Mouse (Mus musculus) layer of hippocampus, postnatal 36 days (tissue): Measurements from ENCODE around the gene Acot7. TPM values are rescaled to one million over a fixed set of nuclear protein-coding genes. Genes with fewer than 3 reads are reported as not detected.
A peak's percentile ranks its signal among the peaks of the same experiment; 100 is the strongest.

ENCODE experiments used
- DNase-seq, 2 experiments: peaks; one replicate each; pipeline ENCODE4 v3.0.0; 2022
- total RNA-seq, 2 experiments: library from RNA; stranded (reverse); gene quantifications; 2 replicates each; pipeline ENCODE4 v1.2.3; 2021

Gene Acot7
- total RNA-seq, 2 experiments from 2014 or later = 331 to 345 TPM

DNA sequence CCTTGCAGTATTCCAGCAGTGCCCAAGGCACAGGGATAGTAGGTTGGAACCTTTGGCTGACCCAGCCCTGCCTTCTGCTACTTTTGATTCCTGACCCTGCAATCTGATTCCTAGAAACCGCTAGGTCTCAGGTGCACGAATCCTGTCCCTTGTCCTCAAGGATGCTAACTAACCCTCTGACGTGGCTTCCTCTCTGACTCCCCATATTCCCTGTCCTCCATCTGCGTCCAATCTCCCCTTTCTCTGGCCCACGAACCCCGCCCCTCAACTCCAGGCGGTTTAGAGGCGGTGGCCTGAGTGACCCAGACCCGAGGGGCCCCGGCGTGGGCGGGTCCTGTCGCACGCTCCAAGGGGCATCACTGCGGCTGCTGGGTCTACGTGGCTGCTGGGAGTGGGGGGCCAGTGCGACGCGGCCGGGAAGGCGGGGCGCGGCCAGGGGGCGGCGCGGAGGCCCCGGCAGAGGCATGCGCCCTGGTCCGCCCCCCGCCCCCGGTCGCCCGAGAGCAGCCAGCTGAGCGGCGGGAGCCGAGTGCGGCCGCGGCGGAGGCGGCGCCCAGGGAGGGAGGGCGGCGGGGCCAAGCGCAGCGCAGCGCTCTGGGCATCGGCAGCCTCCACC, 95.8 kb downstream of the Acot7 start, which contains the start of gene Gpr153:
Gpr153 (plus strand) TSS at position 612 of the 616 bp plus-strand sequence.
- DNase-seq = no peak

DNA sequence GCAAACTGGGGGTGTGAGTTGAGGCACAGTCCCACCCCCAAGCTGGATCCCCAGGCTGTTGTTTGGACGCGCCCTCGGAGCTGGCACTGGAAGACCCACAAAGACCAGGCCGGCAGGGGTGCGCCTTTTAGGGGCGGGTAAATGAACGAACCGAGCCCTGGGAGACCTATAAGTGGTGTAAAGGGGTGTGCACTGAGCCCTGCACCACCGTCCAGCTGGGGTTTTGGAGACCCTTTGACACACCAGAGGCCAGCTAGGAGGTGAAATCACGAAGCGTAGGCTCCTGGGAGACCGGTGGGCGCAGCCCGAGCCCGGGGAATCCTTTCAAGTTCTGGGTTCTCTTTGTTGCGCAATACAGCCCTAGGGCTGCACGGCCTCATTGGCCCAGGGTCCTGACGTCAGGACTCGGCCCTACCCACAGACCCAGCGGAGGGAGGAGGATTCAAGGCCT, 96.8 kb downstream of the Acot7 start:
- DNase-seq = no peak

DNA sequence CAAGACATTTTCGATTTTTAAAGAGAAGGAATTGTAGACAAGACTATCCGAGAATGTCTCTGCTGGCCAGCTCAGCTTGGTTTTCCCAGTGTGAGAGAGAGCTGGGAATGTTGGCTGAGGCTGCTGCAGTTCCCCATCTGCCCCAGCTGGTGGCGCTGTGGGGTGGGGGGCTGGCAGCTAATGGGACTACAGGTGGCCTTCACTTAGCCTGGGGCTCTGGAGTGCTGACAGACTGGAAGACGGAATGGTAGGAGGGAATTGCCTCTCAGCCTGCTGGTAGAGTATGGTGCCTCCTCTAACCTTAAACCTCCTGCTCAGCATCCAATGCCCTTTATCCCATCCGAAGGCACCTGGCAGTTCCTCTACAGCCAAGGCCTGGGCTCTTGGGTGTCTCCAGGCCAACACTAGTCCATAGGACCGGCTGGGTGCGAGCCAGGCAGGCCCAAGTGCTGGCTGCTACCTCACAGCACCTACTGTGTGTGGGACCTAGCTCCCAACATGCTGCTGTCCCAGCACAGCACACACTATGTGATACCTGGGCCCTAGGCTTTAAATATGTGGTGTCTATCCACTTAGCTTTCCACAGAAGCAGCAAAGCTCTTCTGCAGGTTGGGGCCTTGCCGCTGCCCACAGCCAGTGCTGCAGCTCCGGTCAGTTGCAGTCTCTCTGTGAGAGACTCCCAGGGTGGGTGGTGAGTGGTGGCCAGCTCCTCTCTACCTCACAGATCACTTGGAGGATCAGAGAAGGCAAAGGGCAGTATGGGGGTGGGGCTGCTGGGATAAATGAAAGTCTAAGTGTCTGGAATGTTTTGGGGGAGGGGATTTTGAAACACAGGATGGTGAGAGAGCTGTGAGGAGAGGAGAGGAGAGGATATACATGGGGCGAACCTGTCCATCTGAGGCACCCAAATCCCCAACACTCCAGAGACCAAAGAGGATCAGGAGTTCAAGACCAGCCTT, 98.7 kb downstream of the Acot7 start:
- DNase-seq = no peak

DNA sequence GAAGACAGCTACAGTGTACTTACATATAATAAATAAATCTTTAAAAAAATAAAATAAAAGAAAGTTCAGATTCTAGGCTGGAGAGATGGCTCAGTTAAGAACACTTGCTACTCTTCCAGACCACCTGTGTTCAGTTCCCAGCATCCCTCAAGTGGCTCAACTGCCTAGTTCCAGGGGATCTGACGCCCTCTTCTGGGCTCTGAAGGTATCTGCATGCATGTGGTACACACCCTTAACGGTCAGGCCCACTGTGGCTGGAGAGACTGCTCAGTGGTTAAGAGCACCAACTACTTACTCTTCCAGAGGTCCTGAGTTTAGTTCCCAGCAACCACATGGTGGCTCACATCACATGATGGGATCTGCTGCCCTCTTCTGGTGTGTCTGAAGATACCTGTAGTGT, 100.0 kb downstream of the Acot7 start:
- DNase-seq = no peak

DNA sequence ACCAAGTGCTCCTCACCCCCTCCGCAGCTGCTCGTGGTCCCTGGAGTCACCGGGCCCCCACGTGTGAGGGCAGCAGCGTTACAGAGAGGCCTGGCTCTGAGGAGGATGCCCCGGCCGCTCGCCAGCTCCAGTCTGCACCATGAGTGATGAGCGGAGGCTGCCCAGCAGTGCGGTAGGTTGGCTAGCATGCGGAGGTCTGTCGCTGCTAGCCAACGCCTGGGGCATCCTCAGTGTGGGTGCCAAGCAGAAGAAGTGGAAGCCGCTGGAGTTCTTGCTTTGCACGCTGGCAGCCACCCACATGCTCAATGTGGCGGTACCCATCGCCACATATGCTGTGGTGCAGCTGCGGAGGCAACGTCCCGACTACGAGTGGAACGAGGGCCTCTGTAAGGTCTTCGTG, 101.1 kb downstream of the Acot7 start:
- no peak for DNase-seq

DNA sequence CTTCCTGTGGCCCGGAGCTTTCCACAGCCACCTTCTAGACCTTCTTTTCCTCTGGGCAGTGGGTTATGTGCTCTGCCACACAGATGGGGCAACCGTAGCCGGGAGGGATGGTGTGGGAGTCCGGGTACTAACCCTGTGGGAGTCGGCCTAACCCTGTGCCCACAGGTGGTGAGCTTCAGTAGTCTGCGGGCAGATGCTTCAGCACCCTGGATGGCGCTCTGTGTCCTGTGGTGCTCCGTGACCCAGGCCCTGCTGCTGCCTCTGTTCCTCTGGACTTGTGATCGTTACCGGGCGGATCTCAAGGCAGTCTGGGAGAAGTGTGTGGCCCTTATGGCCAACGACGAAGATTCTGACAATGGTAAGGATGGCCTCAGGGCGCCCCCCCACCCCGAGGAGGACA, 103.7 kb downstream of the Acot7 start:
- DNase-seq = no peak

DNA sequence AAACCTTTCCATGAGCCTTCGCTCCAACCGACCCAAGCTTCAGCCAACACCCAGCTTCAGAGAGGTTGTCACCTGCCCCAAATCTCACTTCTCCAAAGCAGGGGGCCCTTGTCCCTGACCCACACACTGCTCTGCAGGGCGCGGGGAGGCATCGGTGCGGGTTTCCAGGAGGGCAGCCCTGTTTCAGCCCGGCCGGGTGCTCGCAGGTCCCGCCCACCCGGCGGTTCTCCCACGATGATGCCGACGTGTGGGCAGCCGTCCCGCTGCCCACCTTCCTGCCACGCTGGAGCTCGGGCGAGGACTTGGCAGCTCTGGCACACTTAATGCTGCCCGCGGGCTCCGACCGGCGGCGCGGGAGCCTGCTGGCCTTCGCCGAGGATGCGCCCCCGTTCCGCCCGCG, 104.8 kb downstream of the Acot7 start:
- DNase-seq = no peak

DNA sequence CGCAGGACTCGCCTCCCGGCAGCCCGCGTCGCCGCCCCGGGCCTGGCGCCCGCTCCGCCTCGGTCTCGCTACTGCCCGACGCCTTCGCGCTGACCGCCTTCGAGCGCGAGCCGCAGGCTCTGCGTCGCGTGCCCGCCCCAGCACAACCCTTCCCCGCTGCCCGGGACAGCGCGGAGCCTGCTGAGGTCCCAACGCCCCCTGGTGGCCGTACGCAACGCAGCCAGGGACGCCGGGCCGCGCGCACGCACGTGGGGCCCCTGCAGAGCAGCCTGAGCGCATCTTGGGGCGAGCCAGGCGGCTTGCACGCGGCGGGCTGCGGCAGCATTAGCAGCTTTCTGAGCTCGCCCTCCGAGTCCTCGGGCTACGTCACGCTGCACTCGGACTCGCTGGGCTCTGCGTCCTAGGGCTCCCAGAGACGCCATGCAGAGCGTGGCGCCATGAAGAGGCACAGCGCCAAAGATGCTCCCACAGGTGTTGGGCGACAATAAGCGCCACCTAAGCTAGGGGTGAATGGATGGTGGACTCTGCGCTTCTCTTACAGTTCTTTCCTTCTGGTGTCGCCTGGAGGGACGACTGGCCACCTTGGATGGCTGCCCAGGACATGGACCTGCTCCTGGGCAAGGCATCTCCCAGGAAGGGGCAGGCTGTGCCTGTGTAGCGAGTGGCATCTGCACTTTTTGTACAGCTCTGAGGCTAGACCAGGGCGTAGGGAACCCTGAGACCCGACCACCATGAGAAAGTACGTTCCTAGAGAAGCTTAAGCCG, 105.4 kb downstream of the Acot7 start:
- DNase-seq = peak; percentile 82 to 83

DNA sequence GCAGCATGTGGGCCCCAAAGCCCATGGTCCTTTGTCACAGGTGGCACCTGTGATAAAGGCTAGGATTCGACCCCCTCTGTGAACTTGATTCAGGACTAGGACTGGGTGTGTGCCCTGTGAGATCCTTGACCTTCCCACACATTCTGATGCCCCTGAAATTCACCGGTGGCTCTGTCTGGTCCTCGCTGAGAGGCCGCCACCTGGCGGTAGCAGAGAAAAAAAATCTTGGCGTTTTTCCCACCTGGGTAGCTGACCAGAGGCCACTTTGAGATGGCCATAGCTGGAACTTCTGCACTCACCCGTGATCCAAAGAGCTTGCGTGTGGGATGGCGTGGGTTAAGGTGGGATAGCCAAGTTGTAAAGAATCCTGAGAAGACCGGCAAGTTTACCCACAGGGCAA, 107.6 kb downstream of the Acot7 start:
- no peak for DNase-seq

DNA sequence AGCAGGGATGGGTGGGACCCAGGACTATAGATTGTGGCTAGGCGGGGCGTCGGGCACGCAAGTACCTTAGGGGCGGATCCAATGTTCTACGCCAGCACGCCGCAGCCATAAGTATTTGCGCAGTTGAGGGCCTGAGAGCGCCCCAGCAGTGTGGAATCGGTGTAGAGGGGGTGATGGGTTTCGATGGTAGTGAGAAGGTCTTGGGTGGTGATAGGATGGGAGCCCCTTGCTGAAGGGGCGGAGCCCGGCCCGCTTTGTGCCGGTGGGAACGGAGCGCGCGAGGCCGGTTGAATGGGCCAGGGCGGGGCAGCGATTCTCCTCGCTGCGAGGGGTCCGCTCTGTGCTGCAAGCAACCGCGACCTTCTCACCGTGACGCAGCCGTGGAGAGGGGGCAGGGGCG, 108.2 kb downstream of the Acot7 start:
- DNase-seq = no peak

DNA sequence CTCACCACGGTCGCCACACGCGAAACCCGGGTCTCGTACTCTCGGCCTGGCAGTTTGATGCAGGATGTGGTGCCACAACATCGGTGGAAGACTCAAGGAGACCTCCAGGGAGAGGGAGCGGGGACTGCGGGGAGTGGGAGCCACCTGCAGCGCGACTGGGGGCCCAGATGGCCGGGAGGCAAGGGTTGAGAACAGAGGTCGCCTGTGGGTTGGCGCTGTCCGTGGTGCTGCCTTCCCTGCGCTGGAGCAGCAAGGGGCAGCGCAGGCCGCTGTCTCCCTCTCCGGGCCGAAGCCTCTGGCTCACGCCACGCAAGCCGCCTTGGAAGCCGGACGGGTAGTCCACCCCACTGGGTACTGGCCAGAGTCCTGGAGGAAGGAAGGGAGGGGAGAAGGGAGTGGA, 109.0 kb downstream of the Acot7 start:
- DNase-seq = no peak

DNA sequence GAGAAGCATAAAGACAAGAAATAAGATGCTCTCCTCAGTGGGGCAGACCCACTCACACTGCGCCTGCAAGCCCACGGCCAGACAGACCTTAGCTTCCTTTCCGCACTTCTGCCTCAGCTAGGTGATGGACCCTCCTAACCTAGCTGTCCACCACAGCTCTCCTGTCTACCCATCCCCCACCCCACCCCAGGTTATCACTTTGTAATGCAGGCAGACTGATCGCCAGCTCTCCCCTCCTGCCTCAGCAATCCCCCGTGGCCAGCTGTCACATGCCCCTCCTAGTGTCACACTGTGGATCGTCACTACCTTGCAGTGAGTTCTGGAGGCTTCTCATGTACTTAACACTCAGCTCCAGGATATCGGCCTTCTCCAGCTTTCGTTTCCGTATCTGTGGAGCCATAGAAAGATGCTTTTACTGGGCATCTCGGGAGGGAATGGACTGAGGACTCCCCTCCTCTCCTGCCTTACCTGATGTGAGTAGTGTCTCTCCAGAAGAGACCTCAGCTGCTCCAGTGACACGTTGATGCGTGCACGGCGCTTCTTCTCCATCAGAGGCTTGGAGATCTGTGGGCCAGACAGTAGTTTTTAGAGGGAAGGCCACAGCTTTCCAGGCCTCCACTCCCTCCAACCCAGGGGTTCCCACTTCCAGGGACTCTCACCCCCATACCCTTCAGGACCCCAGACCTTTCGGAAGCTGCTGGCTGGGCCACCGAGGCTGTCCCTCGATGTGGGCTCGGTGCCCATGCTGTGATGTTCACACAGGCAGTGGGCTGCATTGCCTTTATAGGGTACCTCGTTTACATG, 109.6 kb downstream of the Acot7 start:
- no peak for DNase-seq

DNA sequence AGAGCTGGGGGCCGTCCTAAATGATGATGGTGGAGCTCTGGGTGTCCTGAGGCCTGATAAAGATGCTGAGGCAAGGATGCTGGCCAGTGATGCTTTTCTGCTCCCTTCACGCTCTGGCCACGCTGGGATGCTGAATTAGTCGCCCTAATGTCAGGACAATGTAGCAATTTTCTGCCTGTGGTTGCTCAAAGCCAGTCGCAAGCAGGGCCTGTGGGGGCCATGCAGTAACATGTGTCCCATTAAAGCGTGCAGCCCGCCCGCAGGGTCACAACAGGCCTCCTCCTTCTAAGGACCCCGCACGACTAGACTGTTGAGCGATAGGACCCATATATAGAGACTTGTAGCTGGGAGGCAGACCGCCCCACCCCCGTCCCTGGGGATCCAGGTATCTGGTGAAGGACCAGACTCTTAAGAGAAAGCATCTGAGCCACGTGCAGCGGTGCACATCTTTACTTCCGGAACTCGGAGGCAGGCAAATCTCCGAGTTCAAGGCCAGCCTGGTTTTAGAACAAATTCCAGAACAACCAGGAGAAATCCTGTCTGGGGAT, 110.5 kb downstream of the Acot7 start:
- no peak for DNase-seq

DNA sequence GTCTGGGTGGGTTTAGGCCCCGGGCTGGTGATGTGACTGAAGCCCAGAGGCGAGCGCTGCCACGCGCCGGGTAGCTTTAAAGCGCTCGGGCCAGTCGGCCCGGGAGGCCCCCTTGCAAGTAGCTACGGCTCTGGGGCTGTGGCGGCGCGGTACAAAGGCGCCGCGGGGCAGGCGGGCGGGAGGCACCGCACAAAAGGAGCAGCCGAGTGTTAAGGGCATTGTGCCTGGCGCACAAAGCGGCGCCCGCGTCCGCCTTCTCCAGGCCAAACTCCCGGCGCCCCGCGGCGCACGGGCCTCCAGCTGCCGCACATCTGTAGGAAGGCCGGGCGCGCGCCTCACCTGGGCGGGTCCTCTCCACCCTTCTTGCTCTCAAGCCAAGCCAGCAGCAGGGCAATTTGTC, 112.5 kb downstream of the Acot7 start:
- no peak for DNase-seq

DNA sequence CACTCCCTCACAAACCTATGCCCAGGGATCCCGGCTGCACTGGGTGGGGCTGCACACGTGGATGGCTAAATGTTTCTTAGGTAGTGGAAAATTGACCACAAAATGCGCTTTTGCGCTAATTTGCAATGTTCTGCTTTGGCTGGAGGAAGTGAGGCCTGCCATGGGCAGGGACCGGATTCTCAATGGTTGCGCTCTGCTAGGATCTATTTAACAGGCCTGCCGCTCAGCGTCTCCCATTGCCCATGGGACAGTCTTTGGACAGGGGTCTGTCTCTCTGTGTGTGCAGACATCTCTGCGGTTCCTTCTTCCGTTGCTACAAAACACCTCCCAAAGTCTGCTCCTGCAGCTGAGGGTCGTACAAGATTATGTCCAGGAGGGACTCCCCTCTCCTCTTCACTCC, 113.1 kb downstream of the Acot7 start:
- DNase-seq = no peak

DNA sequence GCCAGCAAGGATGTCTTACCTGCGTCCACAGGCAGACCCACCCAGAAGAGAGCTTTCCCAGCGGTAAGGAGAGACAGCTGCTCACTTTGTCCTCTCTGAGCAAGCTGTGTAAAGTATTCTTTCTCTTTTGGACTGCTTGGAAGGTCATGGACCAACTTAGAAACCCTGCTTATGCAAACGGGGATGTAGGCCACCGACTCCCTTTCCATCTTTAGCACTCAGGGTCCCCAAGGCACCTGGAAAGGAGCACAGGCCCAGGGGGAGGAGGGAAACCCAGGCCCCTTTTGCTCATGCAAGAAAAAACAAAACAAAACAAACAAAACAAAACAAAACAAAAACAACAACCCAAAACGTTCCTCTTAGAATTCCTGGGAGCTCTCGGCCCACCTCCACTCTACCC, 113.6 kb downstream of the Acot7 start, which contains the start of gene Hes3:
Hes3 (minus strand) TSS at position 101 of the 400 bp plus-strand sequence.
- no peak for DNase-seq

DNA sequence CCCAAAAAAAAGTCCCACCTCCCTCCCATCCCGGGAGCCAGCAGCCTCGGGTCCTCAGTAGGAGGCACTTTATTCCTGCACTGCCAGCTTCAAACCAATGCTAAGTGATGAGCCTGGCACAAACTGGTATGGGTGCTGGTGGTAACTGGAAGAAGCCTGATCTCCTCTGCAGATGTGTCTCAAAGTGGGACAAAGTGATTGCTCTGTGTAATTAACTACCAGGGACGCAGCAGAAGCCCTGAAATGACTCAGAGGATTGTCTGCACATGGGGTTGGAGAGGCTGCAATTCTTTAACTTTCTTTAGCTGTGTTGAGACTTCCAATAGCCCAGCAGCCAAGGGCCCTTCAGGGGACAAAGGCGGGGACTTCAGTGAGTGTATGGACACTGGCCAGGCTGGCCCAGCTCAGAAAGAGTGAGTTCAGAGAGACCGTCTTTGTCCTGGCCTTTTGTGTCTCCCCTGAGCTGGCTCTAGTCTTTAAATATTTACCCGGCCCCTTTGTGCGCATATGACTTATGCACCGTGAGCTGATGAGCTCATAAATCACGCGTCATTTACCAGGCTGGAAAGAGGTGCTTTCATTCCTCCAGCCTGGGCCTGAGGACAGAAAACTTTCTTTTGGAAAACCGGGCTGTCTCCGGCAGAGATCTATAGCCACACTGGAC, 114.3 kb downstream of the Acot7 start:
- no peak for DNase-seq

DNA sequence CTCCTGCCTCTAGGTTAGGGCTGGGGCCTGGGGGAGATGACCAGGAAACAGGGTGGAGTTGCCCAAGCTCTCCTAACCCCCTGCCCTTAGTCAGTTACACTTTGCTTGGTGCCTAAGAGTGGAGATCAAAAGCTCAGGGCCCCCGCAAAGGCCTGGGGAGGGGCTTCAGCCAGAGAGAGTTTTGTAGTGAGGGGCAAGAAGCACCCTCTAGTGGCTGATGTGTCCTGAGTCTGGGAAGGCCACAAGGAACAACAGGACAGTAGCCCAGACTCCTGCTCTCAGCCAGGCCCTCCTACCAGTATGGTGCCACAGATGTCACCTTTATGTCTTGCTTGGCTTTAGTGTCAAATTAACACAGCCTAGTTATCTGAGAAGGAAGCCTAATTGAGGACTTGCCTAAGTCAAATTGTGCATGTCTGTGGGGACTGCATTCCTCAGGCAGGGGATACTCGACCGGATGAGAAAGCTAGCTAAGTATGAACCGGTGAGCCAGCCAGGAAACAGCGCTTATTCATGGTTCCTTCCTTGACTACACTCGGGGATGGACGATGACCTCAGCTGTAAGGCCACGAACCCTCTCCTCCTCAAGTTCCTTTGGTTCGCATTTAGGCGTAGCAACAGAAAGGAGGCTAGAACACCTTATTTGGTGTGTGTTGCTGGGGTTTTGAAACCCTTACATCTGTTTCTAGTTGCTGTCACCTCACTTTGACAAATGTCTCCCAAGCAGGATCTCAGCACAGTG, 116.4 kb downstream of the Acot7 start:
- DNase-seq = no peak

DNA sequence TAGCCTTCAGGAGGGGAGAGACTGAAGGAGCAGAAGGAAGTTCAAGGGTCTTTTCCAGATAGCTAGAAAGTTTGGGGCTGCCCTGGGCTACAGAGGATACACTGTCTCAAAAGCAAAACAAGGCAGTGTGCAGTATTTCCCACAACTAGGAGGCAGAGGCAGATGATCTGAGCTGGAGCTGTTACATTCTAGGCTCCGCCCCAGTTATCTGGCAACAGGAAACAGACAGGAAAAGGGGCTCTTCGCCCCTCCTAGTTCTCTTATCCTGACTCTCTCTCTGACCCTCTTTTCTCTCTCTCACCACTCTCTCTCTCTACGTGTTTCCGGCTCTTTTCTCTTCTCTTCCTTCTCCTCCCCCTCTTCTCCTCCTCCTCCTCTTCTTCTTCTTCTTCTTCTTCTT, 118.0 kb downstream of the Acot7 start:
- DNase-seq = no peak

DNA sequence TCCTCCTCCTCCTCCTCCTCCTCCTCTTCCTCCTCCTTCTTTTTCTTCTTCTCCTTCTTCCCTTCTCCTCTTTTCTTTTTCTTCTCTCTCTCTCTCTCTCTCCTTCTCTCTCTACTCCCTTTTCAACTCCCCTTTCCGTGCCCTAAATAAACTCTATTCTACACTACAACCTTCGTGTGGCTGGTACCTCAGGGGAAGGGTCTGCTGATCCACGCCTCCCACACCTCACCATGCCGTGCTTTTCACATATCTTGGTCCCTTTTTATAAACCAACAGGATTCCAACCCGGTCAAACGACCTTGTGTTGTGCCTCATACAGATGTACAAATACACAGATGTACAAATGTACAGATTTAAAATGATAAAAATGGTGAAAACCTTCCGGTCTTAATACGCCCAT, 118.4 kb downstream of the Acot7 start:
- no peak for DNase-seq
